Mouse (Mus musculus): Measurements from ENCODE around the gene Epsti1. TPM values are rescaled to one million over a fixed set of nuclear protein-coding genes. Genes with fewer than 3 reads are reported as not detected.

The Epsti1 gene
- 0.86 TPM for polyA plus RNA-seq (2014; fragmentation: Illumina TruSeq; extraction: RNeasy Lipid Tissue Mini Kit (QIAGEN cat#74804); ENCODE audit: low read depth, low replicate concordance)

GRCm38 (mm10) chr14:77904171-77904762, at the start of gene Epsti1:
Gene Epsti1 (plus strand): TSS chr14:77904239.

GRCm38 (mm10) chr14:77874304-77875241, 29.5 kb upstream of the Epsti1 start, which contains the start of gene Dnajc15:
Gene Dnajc15 (minus strand): TSS chr14:77875125.

Other genes with a start within 250 kb of the Epsti1 start
- gene Dnajc15, start 29.1 kb upstream of the Epsti1 start, polyA plus RNA-seq (2014; fragmentation: Illumina TruSeq; extraction: RNeasy Lipid Tissue Mini Kit (QIAGEN cat#74804); ENCODE audit: low read depth, low replicate concordance): 127 TPM
- not detected for gene Fam216b, start 184.8 kb downstream of the Epsti1 start, polyA plus RNA-seq (2014; fragmentation: Illumina TruSeq; extraction: RNeasy Lipid Tissue Mini Kit (QIAGEN cat#74804); ENCODE audit: low read depth, low replicate concordance)